Mouse (Mus musculus) heart, embryonic 15.5 days (tissue): Measurements from ENCODE around the gene Grk4. TPM values are rescaled to one million over a fixed set of nuclear protein-coding genes. Genes with fewer than 3 reads are reported as not detected.

ENCODE experiments used
- ATAC-seq: fragments of 200-750 bp; cut with Nextera tagmentation; replicated peaks from 2 replicates; pipeline ENCODE4 v1.8.0; 2017; ENCODE audit warnings: low read depth, moderate TSS enrichment; ENCODE audit not compliant: insufficient number of reproducible peaks, insufficient read depth, low FRiP score
- H3K27ac ChIP-seq: fragments of 300-500 bp; sonication (generic); 2 replicates; pipeline ENCODE4 v1.5.1; 2015; ENCODE audit warnings: mild to moderate bottlenecking, inconsistent platforms
- H3K27me3 ChIP-seq: fragments of 300-500 bp; sonication (generic); 2 replicates; pipeline ENCODE4 v1.6.1; 2015; ENCODE audit warnings: inconsistent platforms
- H3K36me3 ChIP-seq: fragments of 300-500 bp; sonication (generic); 2 replicates; pipeline ENCODE4 v1.6.1; 2015; ENCODE audit warnings: mild to moderate bottlenecking, inconsistent platforms
- H3K4me1 ChIP-seq: fragments of 300-500 bp; sonication (generic); replicated peaks from 2 replicates; pipeline ENCODE4 v1.6.1; 2015; ENCODE audit warnings: inconsistent platforms
- H3K4me2 ChIP-seq: fragments of 300-500 bp; sonication (generic); 2 replicates; pipeline ENCODE4 v1.6.1; 2015; ENCODE audit warnings: inconsistent platforms, mild to moderate bottlenecking, moderate library complexity
- H3K4me3 ChIP-seq: fragments of 300-500 bp; sonication (generic); 2 replicates; pipeline ENCODE4 v1.5.1; 2015; ENCODE audit warnings: mild to moderate bottlenecking, inconsistent platforms
- H3K9ac ChIP-seq: fragments of 300-500 bp; sonication (generic); 2 replicates; pipeline ENCODE4 v1.6.1; 2015; ENCODE audit warnings: mild to moderate bottlenecking, inconsistent platforms
- H3K9me3 ChIP-seq: fragments of 300-500 bp; sonication (generic); replicated peaks from 2 replicates; pipeline ENCODE4 v1.6.1; 2016; ENCODE audit warnings: inconsistent platforms
- WGBS: fragments of 180-500 bp; shearing (Covaris S2); methylation state at CpG from one replicate; pipeline ENCODE4 v1.1.7; 2015; ENCODE audit warnings: mixed read lengths; 5-methylcytosine and 5-hydroxymethylcytosine counted together
- microRNA counts: library from miRNA; unstranded; fragments of <30 nt; microRNA quantifications from one replicate; lab custom pipeline; 2016
- microRNA-seq: library from miRNA; unstranded; fragments of <30 nt; microRNA quantifications from one replicate; pipeline ENCODE4, GENCODE M21; 2016
- polyA plus RNA-seq: library from polyadenylated mRNA; unstranded; fragments of >200 nt; fragmentation: Nextera tagmentation; extraction: Ambion mirVana; gene quantifications from 2 replicates; pipeline ENCODE4 v1.2.1, GENCODE M21; 2015

Gene Grk4
- polyA plus RNA-seq, 1 experiment from 2014 or later: 1.8 TPM

- Histone ChIP-seq H3K9ac (no peak overlapping the region), H3K36me3 (no peaks in the 10 kb centered on the region), H3K4me3 (no peak overlapping the region), H3K4me1 (0 out of 2 replicates have a peak, but pooled peaks cover 4% of the 10 kb centered on the region), H3K4me2 (no peak overlapping the region), H3K9me3 (no peaks in the 10 kb centered on the region), H3K27ac (no peak overlapping the region), H3K27me3 (no peaks in the 10 kb centered on the region)
- ATAC-seq: no peak
- 82% methylated on average over 2 of the region's 2 CpGs for WGBS
These were observed 113.2 kb downstream of the Grk4 start for GRCm38 (mm10) chr5:34773392-34773791.

- H3K27me3 ChIP-seq: no peaks in the 10 kb centered on the region
- 89% methylated on average over 3 of the region's 3 CpGs for WGBS
- no peaks in the 10 kb centered on the region for H3K9me3 ChIP-seq
- no peak overlapping the region for H3K9ac ChIP-seq
- H3K36me3 ChIP-seq: peaks cover 15% of the 10 kb centered on the region; the same call in 1 of the 2 replicates
- no peak overlapping the region for H3K4me3 ChIP-seq
- H3K4me1 ChIP-seq: no peaks in the 10 kb centered on the region
- no peak overlapping the region for H3K27ac ChIP-seq
- no peak for ATAC-seq
- H3K4me2 ChIP-seq: no peak overlapping the region
These were observed 124.8 kb downstream of the Grk4 start for GRCm38 (mm10) chr5:34785027-34785426.

GRCm38 (mm10) chr5:34791141-34791540 is 131.0 kb downstream of the Grk4 start:
- H3K4me3 ChIP-seq: no peak overlapping the region
- H3K36me3 ChIP-seq: peaks cover 22% of the 10 kb centered on the region
- 71% methylated on average over 2 of the region's 2 CpGs for WGBS
- H3K27me3 ChIP-seq: no peaks in the 10 kb centered on the region
- H3K9ac ChIP-seq: no peak overlapping the region
- no peak for ATAC-seq
- no peak overlapping the region for H3K4me2 ChIP-seq
- no peaks in the 10 kb centered on the region for H3K4me1 ChIP-seq
- no peak overlapping the region for H3K27ac ChIP-seq
- H3K9me3 ChIP-seq: no peaks in the 10 kb centered on the region

- H3K27ac ChIP-seq: no peak overlapping the region
- H3K4me3 ChIP-seq: no peak overlapping the region
- H3K4me2 ChIP-seq: no peak overlapping the region
- H3K27me3 ChIP-seq: no peaks in the 10 kb centered on the region
- H3K9me3 ChIP-seq: no peaks in the 10 kb centered on the region
- 84% methylated on average over 5 of the region's 5 CpGs for WGBS
- H3K4me1 ChIP-seq: no peaks in the 10 kb centered on the region
- no peak for ATAC-seq
- no peak overlapping the region for H3K9ac ChIP-seq
- H3K36me3 ChIP-seq: peaks cover 53% of the 10 kb centered on the region
These were observed 140.2 kb downstream of the Grk4 start for GRCm38 (mm10) chr5:34800292-34800953.

MicroRNAs within 50 kb of the gene (microRNA counts, 519-probe panel; counts per million panel counts)
- 2,263 counts per million, percentile 35 among the panel's probes with 10 or more counts for microRNA mmu-miR-467g (lab: Ali Mortazavi, UCI)

Small RNA genes within 50 kb of the gene (microRNA-seq; reads per million reads assigned to microRNA genes)
- gene Mir467g: not detected

Other genes starting within 250 kb of the Grk4 start
- 15.6 and 21.2 TPM in 2 replicates for gene Tnip2, start 146.4 kb upstream of the Grk4 start, polyA plus RNA-seq
- 3.8 and 6.4 TPM in 2 replicates for gene Sh3bp2, start 134.5 kb upstream of the Grk4 start, polyA plus RNA-seq
- 133 and 162 TPM in 2 replicates for gene Add1, start 86.7 kb upstream of the Grk4 start, polyA plus RNA-seq
- gene Mfsd10, start 23.2 kb upstream of the Grk4 start, polyA plus RNA-seq: 61.3 and 111 TPM in 2 replicates
- 14.1 and 14.7 TPM in 2 replicates for gene Nop14, start 231 bp upstream of the Grk4 start, polyA plus RNA-seq
- 6.0 and 9.1 TPM in 2 replicates for gene Htt, start 101.4 kb downstream of the Grk4 start, polyA plus RNA-seq
- 0.27 TPM in 1 of 2 replicates, not detected in the other for gene Msantd1, start 247.6 kb downstream of the Grk4 start, polyA plus RNA-seq